Mouse (Mus musculus) midbrain, embryonic 16.5 days (tissue): ENCODE measurements around the gene Poc1b. TPM values are rescaled to one million over a fixed set of nuclear protein-coding genes. Genes with fewer than 3 reads are reported as not detected.

Source experiments
- ATAC-seq: fragments of 200-750 bp; cut with Nextera tagmentation; 2 replicates; pipeline ENCODE4 v1.8.0; 2017; ENCODE audit warnings: moderate TSS enrichment
- H3K27ac ChIP-seq: fragments of 300-500 bp; sonication (generic); 2 replicates; pipeline ENCODE4 v1.5.1; 2014; ENCODE audit warnings: mild to moderate bottlenecking, low read length, mixed read lengths
- H3K27me3 ChIP-seq: fragments of 300-500 bp; sonication (generic); 2 replicates; pipeline ENCODE4 v1.6.1; 2014; ENCODE audit warnings: low read depth, low read length, mixed read lengths; ENCODE audit not compliant: control insufficient read depth, insufficient read depth
- H3K36me3 ChIP-seq: fragments of 300-500 bp; sonication (generic); 2 replicates; pipeline ENCODE4 v1.6.1; 2014; ENCODE audit warnings: mild to moderate bottlenecking, low read length, moderate library complexity, mixed read lengths; ENCODE audit not compliant: control insufficient read depth, insufficient read depth
- H3K4me1 ChIP-seq: fragments of 300-500 bp; sonication (generic); 2 replicates; pipeline ENCODE4 v1.6.1; 2014; ENCODE audit warnings: mild to moderate bottlenecking, low read length, mixed read lengths; ENCODE audit not compliant: control insufficient read depth, insufficient read depth
- H3K4me2 ChIP-seq: fragments of 300-500 bp; sonication (generic); 2 replicates; pipeline ENCODE4 v1.6.1; 2014; ENCODE audit warnings: mild to moderate bottlenecking, low read length, mixed read lengths
- H3K4me3 ChIP-seq: fragments of 300-500 bp; sonication (generic); 2 replicates; pipeline ENCODE4 v1.5.1; 2014; ENCODE audit warnings: low read depth, mild to moderate bottlenecking, low read length, moderate library complexity, mixed read lengths
- H3K9ac ChIP-seq: fragments of 300-500 bp; sonication (generic); 2 replicates; pipeline ENCODE4 v1.6.1; 2014; ENCODE audit warnings: low read depth, low read length, mixed read lengths
- H3K9me3 ChIP-seq: fragments of 300-500 bp; sonication (generic); replicated peaks from 2 replicates; pipeline ENCODE4 v1.6.1; 2014; ENCODE audit warnings: mild to moderate bottlenecking, low read length, mixed read lengths; ENCODE audit not compliant: control insufficient read depth, poor library complexity, severe bottlenecking
- WGBS: fragments of 180-500 bp; shearing (Covaris S2); extraction: QIAGEN DNeasy Blood & Tissue Kit; methylation state at CpG from one replicate; pipeline ENCODE4 v1.1.7; 2014; 5-methylcytosine and 5-hydroxymethylcytosine counted together
- polyA plus RNA-seq: library from polyadenylated mRNA; unstranded; fragments of >200 nt; fragmentation: Nextera tagmentation; extraction: Ambion mirVana; gene quantifications from 2 replicates; pipeline ENCODE4 v1.2.1, GENCODE M21; 2015

Poc1b gene
- polyA plus RNA-seq, 1 experiment from 2014 or later, result 10.5 TPM

DNA sequence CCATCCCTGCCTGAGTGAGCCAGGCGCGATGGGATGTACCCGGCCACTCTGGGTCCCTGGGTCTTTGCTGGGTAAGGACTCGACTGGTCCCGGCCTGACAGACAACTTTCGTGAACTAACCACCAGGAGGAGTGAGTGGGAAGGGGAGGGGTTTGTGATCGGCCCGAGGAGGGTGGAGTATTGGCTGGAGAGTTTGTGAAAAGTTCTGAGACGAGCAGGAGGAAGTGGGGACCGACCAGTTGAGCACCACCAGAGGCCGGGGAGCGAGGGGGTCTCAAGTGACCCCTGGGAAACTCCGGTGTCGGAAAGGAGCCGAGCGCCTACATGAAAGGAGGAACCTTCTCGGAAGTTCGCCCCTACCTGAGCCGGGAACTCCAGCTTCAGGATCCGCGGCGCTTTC, 1.1 kb downstream of the Poc1b start, which contains the start of gene Galnt4:
Gene Galnt4 (plus strand): TSS at position 196 of the 400 bp plus-strand sequence.
- Histone ChIP-seq H3K36me3 (peaks cover 17% of the 10 kb centered on the region), H3K4me1 (peaks cover 26% of the 10 kb centered on the region), H3K4me2 (peak within 1 kb of the TSS; percentile 96), H3K4me3 (peak within 1 kb of the TSS; percentile 97), H3K27me3 (no peaks in the 10 kb centered on the region), H3K9ac (peak within 1 kb of the TSS; percentile 95), H3K27ac (peak within 1 kb of the TSS; percentile 93), H3K9me3 (no peaks in the 10 kb centered on the region)
- peak; percentile 77 for ATAC-seq
- under 1% methylated on average over 22 of the region's 22 CpGs for WGBS

DNA sequence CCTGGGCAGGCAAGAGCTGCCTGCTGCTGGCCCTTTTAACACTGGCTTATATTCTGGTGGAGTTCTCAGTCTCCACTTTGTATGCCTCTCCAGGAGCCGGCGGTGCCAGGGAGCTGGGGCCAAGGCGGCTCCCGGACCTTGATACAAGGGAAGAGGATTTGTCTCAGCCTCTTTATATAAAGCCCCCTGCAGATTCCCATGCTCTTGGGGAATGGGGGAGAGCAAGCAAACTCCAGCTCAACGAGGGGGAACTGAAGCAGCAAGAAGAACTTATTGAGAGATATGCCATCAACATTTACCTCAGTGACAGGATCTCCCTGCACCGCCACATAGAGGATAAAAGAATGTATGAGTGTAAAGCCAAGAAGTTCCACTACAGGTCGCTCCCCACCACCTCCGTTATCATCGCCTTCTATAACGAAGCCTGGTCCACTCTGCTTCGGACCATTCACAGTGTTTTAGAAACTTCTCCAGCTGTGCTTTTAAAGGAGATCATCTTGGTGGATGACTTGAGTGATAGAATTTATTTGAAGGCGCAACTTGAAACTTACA, 1.7 kb downstream of the Poc1b start:
- Histone ChIP-seq H3K36me3 (peaks cover 17% of the 10 kb centered on the region), H3K9me3 (no peaks in the 10 kb centered on the region), H3K4me1 (peaks cover 26% of the 10 kb centered on the region), H3K9ac (peak overlapping the region; percentile 95), H3K4me2 (peak overlapping the region; percentile 96), H3K27me3 (no peaks in the 10 kb centered on the region), H3K4me3 (peak overlapping the region; percentile 97), H3K27ac (no peak overlapping the region)
- 33% methylated on average over 12 of the region's 12 CpGs for WGBS
- no peak for ATAC-seq

DNA sequence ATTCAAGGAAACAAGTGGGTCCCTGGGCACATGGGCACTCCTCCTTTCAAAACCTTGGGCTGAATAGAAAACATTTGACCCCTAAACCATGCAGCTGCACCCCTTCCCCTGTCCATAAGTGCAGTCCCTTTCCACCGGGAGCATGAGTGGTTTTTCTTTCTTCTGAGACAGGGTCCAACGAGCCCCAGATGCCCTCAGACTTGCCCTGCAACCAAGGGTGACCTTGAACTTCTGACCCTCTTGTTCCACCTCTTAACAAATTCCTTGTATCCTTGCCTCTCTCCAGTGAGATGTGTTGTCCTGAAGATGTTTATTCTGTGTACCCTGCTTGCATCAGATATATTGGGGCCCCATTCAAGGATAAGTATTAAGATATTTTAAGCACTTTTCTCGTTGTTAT, 6.7 kb downstream of the Poc1b start:
- Histone ChIP-seq H3K4me2 (no peak overlapping the region), H3K4me1 (peaks cover 13% of the 10 kb centered on the region), H3K4me3 (no peak overlapping the region), H3K36me3 (peaks cover 17% of the 10 kb centered on the region), H3K9ac (no peak overlapping the region), H3K9me3 (no peaks in the 10 kb centered on the region), H3K27me3 (no peaks in the 10 kb centered on the region), H3K27ac (no peak overlapping the region)
- WGBS, result 47% methylated on average over 3 of the region's 3 CpGs
- ATAC-seq, result no peak

DNA sequence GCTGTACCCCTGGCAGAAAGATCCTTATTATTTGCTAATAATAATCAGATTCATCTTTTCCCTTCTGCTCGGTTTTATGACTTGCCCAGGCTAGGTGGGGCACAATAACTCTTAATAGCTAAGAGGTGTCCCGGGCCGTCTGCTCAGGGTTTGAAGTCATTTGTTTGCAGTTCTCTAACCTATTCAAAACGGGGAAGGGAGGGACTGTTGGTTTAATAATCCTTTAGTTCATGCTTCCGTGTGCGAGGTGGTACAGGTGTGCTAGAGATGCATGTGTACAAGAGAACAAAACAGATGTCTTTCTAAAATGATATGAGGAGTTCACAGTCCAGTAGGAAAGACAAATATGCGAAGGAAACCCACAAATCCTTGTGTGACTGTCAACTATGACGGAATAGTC, 7.5 kb downstream of the Poc1b start:
- 86% methylated on average over 8 of the region's 8 CpGs for WGBS
- Histone ChIP-seq H3K4me2 (no peak overlapping the region), H3K27me3 (no peaks in the 10 kb centered on the region), H3K9ac (no peak overlapping the region), H3K9me3 (no peaks in the 10 kb centered on the region), H3K4me3 (no peak overlapping the region), H3K36me3 (peaks cover 15% of the 10 kb centered on the region), H3K27ac (no peak overlapping the region), H3K4me1 (peaks cover 10% of the 10 kb centered on the region; the same call in 1 of the 2 replicates)
- ATAC-seq, result no peak

DNA sequence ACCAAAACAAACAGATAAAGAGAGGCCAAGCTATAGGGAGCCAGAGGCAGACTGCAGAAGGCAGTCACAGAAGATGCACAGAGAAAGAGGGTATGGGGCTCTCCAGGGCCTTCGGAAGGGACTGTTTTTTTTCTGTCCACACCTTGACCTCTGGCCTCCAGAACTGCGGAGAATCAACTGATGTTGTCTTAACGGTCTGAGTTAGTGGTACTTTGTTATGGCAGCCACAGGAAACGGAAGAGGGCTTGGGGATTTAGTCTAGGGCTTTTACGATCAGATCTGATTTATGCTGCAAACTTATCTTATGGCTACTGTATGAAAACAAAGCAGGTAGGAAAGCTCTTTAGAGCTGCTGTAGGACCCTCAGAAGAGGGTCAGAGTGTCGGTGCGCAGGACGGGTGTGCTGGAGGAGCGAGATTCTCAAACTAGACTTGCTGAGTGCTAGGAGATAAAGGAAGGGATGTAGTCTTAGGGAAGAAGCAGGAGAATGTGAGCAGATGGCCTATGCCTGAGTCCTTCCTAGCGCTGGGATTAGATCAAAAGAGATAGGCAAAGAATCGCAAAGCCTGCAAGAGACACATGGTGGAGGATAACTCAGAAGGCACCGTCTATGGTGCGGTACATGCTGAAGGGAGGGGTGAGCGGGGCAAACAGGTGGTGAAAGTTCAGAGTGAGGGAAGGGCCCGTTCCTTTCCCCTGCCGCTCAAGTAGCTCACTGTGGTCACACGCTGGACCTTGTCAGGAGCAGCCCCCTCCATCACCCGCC, 8.8 kb downstream of the Poc1b start:
- H3K9me3 ChIP-seq, result no peaks in the 10 kb centered on the region
- ATAC-seq, result peak; percentile 14; the same call in 1 of the 2 replicates
- H3K9ac ChIP-seq, result no peak overlapping the region
- H3K4me3 ChIP-seq, result no peak overlapping the region
- no peaks in the 10 kb centered on the region for H3K27me3 ChIP-seq
- no peak overlapping the region for H3K27ac ChIP-seq
- H3K4me2 ChIP-seq, result no peak overlapping the region
- H3K4me1 ChIP-seq, result peaks cover 10% of the 10 kb centered on the region; the same call in 1 of the 2 replicates
- 61% methylated on average over 18 of the region's 18 CpGs for WGBS
- H3K36me3 ChIP-seq, result peaks cover 6% of the 10 kb centered on the region; the same call in 1 of the 2 replicates

DNA sequence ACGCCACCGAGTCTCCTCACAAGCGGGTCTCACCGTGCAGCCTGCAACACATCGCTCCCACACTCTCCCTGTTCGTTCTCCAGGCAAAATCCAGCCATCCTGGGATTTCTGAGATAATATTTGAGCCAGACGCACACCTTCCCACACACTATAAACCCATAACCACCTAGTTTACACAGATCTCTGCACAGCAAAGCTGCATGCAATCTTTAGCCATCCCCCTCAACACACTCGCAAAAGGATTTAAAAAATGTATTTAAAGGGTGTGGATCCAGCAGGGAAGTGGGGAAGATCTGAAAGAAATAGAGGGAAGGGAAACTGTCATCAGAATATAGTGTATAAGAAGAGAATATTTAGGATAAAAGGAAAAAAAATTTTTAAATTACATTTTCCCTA, 9.4 kb downstream of the Poc1b start:
- WGBS, result 68% methylated on average over 8 of the region's 8 CpGs
- no peak for ATAC-seq
- Histone ChIP-seq H3K4me2 (no peak overlapping the region), H3K9ac (no peak overlapping the region), H3K27ac (no peak overlapping the region), H3K4me3 (no peak overlapping the region), H3K4me1 (peaks cover 6% of the 10 kb centered on the region; the same call in 1 of the 2 replicates), H3K27me3 (no peaks in the 10 kb centered on the region), H3K36me3 (0 out of 2 replicates have a peak, but pooled peaks cover under 1% of the 10 kb centered on the region), H3K9me3 (no peaks in the 10 kb centered on the region)

DNA sequence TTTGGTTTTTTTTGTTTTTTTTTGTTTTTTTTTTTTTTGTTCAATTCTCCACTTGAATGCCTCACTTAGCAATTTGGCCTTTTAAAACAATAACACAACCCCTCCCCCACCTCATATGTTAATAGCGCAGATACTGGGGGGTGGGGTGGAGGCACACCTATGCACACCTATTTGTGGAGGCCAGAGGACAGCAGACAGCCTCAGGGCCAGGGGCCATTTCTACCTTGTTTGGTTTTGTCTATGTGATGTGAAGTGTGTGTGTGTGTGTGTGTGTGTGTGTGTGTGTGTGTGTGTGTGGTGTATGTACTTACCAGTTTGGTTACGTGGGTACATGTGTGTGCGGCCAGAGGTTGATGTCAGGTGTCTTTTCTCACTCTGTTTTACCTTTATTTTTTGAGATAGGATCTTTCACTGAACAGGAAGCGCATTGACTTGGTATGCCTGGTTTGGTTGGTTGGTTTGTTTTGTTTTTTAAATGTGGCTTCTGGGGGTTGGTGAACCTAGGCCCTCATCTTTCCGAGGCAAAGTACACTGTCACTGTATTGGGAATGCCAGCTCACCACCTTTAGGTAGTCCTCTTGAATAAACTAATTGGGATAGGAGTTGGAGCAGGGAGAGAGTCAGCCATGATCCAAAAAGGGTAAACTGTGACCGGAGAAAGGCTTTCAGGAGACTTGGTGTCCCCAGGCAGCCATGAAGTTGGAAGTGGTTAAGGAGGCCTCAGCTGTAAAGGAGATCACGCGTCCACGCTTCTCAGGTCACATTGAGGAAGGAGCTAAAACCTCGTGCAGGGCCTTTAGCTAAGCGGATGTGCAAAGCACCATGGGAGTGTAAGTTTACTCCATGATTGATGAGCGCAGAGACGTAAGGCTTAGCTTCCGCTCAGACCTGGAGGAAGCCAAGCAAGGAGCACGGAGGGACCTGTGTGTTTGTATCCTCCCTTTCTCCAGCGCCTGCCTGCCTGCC, 10.1 kb downstream of the Poc1b start:
- no peaks in the 10 kb centered on the region for H3K36me3 ChIP-seq
- 94% methylated on average over 16 of the region's 16 CpGs for WGBS
- no peaks in the 10 kb centered on the region for H3K9me3 ChIP-seq
- no peak overlapping the region for H3K4me2 ChIP-seq
- H3K27ac ChIP-seq, result no peak overlapping the region
- H3K4me1 ChIP-seq, result peaks cover 5% of the 10 kb centered on the region; the same call in 1 of the 2 replicates
- H3K9ac ChIP-seq, result no peak overlapping the region
- no peaks in the 10 kb centered on the region for H3K27me3 ChIP-seq
- ATAC-seq, result no peak
- no peak overlapping the region for H3K4me3 ChIP-seq

DNA sequence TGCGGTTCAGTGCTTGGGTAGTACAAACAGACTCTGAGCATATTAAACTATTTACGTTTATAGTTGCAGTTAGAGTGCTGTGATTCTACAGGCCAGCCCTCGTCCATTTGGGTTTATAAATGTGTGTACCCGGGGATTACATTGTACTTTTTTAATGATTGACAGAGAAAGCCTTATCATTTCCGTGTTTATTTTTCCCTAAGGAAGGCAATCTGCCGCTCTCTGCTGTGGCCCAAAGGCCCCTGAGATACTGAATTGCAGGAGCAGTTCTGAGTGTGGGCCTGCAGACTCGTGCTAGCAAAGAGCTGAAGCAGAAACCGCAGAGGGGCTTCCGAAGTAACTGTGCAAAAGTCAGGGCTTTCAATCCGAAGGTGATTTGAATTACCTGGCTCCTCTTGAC, 11.0 kb downstream of the Poc1b start:
- H3K4me3 ChIP-seq, result no peak overlapping the region
- WGBS, result 82% methylated on average over 10 of the region's 10 CpGs
- no peaks in the 10 kb centered on the region for H3K9me3 ChIP-seq

More for the DNA sequence above, 11.0 kb downstream of the Poc1b start:
- no peak overlapping the region for H3K4me2 ChIP-seq
- H3K4me1 ChIP-seq, result no peaks in the 10 kb centered on the region
- ATAC-seq, result no peak
- H3K27ac ChIP-seq, result no peak overlapping the region
- H3K36me3 ChIP-seq, result no peaks in the 10 kb centered on the region
- no peaks in the 10 kb centered on the region for H3K27me3 ChIP-seq
- H3K9ac ChIP-seq, result no peak overlapping the region
